Mouse (Mus musculus) naive thymus-derived CD4-positive, alpha-beta T cell, adult 2 months (primary cell): ENCODE measurements around the gene Ankrd23.

Experiments used
- DNase-seq: peaks from one replicate; pipeline ENCODE4 v3.0.0-alpha.2; 2011; ENCODE audit warnings: low read depth

The Ankrd23 gene

GRCm38 (mm10) chr1:36563197-36563596, 26.5 kb upstream of the Ankrd23 start:
- no peak for DNase-seq

- no peak for DNase-seq
Observed at GRCm38 (mm10) chr1:36562388-36562787, 25.7 kb upstream of the Ankrd23 start.

- DNase-seq: no peak
Observed at GRCm38 (mm10) chr1:36560903-36561302, 24.2 kb upstream of the Ankrd23 start.

- DNase-seq: no peak
Observed at GRCm38 (mm10) chr1:36559888-36560287, 23.2 kb upstream of the Ankrd23 start.

- DNase-seq: no peak
Observed at GRCm38 (mm10) chr1:36559256-36559655, 22.6 kb upstream of the Ankrd23 start.

- DNase-seq: peak; percentile 78
Observed at GRCm38 (mm10) chr1:36558031-36558993, 21.6 kb upstream of the Ankrd23 start, which contains the start of gene Sema4c. Gene Sema4c, minus strand, starts transcription at chr1:36558349.

- no peak for DNase-seq
Observed at GRCm38 (mm10) chr1:36557457-36558011, 20.9 kb upstream of the Ankrd23 start.

GRCm38 (mm10) chr1:36556553-36557456, 20.1 kb upstream of the Ankrd23 start:
- peak; percentile 87 for DNase-seq

- DNase-seq: peak; percentile 25
Observed at GRCm38 (mm10) chr1:36555798-36556395, 19.2 kb upstream of the Ankrd23 start.

- DNase-seq: no peak
Observed at GRCm38 (mm10) chr1:36554633-36555399, 18.1 kb upstream of the Ankrd23 start.

GRCm38 (mm10) chr1:36552506-36552905, 15.8 kb upstream of the Ankrd23 start:
- DNase-seq: no peak

- DNase-seq: no peak
Observed at GRCm38 (mm10) chr1:36551904-36552303, 15.2 kb upstream of the Ankrd23 start.

GRCm38 (mm10) chr1:36550075-36550863, 13.6 kb upstream of the Ankrd23 start:
- DNase-seq: no peak

- no peak for DNase-seq
Observed at GRCm38 (mm10) chr1:36549491-36549890, 12.8 kb upstream of the Ankrd23 start.

GRCm38 (mm10) chr1:36548771-36549170, 12.1 kb upstream of the Ankrd23 start:
- no peak for DNase-seq

- DNase-seq: peak; percentile 19
Observed at GRCm38 (mm10) chr1:36547981-36548598, 11.4 kb upstream of the Ankrd23 start.

- DNase-seq: peak; percentile 96
Observed at GRCm38 (mm10) chr1:36546888-36547471, 10.3 kb upstream of the Ankrd23 start, which contains the start of gene Ankrd39. Gene Ankrd39, minus strand, starts transcription at chr1:36547445.

- DNase-seq: peak; percentile 36
Observed at GRCm38 (mm10) chr1:36545845-36546600, 9.3 kb upstream of the Ankrd23 start.
